Mouse (Mus musculus) liver, adult 2 months (tissue): ENCODE data around the gene Gar1. TPM values are rescaled to one million over a fixed set of nuclear protein-coding genes. Genes with fewer than 3 reads are reported as not detected.

Experiments used
- DNase-seq: peaks from one replicate; pipeline ENCODE4 v3.0.0-alpha.2; 2011; ENCODE audit warnings: low read depth, low spot score; ENCODE audit errors: extremely low read depth
- H3K27ac ChIP-seq: fragments of 200-500 bp; replicated peaks from 2 replicates; pipeline ENCODE4 v1.5.1; 2012; ENCODE audit warnings: low read depth, mild to moderate bottlenecking, control low read depth, inconsistent platforms, low read length; ENCODE audit not compliant: insufficient read depth
- H3K27me3 ChIP-seq: fragments of 200-500 bp; 2 replicates; pipeline ENCODE4 v1.6.1; 2012; ENCODE audit warnings: mild to moderate bottlenecking, moderate library complexity, low read length, inconsistent platforms; ENCODE audit not compliant: control insufficient read depth, insufficient read depth
- H3K36me3 ChIP-seq: fragments of 200-500 bp; 2 replicates; pipeline ENCODE4 v1.6.1; 2012; ENCODE audit warnings: low read length, inconsistent platforms; ENCODE audit not compliant: control insufficient read depth, insufficient read depth
- H3K4me1 ChIP-seq: fragments of 200-500 bp; 2 replicates; pipeline ENCODE4 v1.6.1; 2011; ENCODE audit warnings: low read length; ENCODE audit not compliant: control insufficient read depth, insufficient read depth
- H3K4me3 ChIP-seq: fragments of 200-500 bp; 2 replicates; pipeline ENCODE4 v1.5.1; 2011; ENCODE audit warnings: low read depth, mild to moderate bottlenecking, control low read depth, low read length, moderate library complexity; ENCODE audit not compliant: insufficient read depth
- H3K79me2 ChIP-seq: fragments of 200-500 bp; 2 replicates; pipeline ENCODE4 v1.6.1; 2012; ENCODE audit warnings: inconsistent platforms, mild to moderate bottlenecking, low read length, moderate library complexity; ENCODE audit not compliant: control insufficient read depth, insufficient read depth
- H3K9ac ChIP-seq: fragments of 200-500 bp; 2 replicates; pipeline ENCODE4 v1.6.1; 2012; ENCODE audit warnings: low read depth, mild to moderate bottlenecking, control low read depth, inconsistent platforms, low read length
- CTCF ChIP-seq: fragments of 200-500 bp; IDR thresholded peaks from 2 replicates; pipeline ENCODE4 v1.5.1; 2011; ENCODE audit warnings: low read depth, low read length, control low read depth
- POLR2A ChIP-seq: fragments of 200-500 bp; IDR thresholded peaks from 2 replicates; pipeline ENCODE4 v1.6.1; 2011; ENCODE audit warnings: low read length, control low read depth; ENCODE audit not compliant: insufficient read depth; ENCODE audit errors: extremely low read depth
- WGBS: fragments of 180-500 bp; shearing (Covaris S2); methylation state at CpG from one replicate; pipeline ENCODE4 v1.1.7; 2018; 5-methylcytosine and 5-hydroxymethylcytosine counted together
- polyA plus RNA-seq: library from polyadenylated mRNA; depleted of rRNA; stranded (reverse); fragments of >200 nt; gene quantifications from 2 replicates; pipeline ENCODE4 v1.2.3, GENCODE M21; 2012
- total RNA-seq: library from RNA; depleted of rRNA; stranded (reverse); fragments of >200 nt; gene quantifications from 2 replicates; pipeline ENCODE4 v1.2.3, GENCODE M21; 2014

Gene Gar1
- total and polyA plus RNA-seq, 2 experiments, result 2.8 to 14.3 TPM

DNA sequence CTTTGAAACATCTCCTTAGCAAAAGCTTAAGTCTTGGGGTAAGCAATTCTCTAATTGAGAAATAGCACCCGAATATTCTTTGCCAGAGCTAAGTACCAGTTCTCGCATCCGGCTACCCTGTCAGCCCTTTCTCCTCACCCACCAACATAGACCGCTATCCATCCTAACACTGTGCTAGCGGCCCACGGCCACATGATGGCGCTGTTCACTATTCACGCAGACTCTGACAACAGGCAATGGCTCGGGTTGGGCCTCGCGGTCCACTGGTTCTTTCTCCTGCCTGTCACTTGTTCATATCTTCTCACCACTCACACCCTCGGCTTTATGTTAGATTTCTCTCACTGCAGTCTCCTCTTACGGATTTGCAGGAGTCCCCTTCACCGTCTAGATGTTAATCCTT lies 32.5 kb upstream of the Gar1 start:
- Histone ChIP-seq H3K4me1 (peaks cover 2% of the 10 kb centered on the region), H3K27ac (no peak overlapping the region), H3K9ac (no peak overlapping the region), H3K79me2 (no peaks in the 10 kb centered on the region; the same call in 1 of the 2 replicates), H3K27me3 (no peaks in the 10 kb centered on the region), H3K36me3 (peaks cover 64% of the 10 kb centered on the region), H3K4me3 (no peak overlapping the region)
- peak; percentile 88 for TF ChIP-seq CTCF
- TF ChIP-seq POLR2A, result no peak
- peak; percentile 15 for DNase-seq
- WGBS, result 64% methylated on average over 14 of the region's 14 CpGs

- 64% methylated on average over 2 of the region's 2 CpGs for WGBS
- no peak for DNase-seq
- Histone ChIP-seq H3K36me3 (peaks cover 60% of the 10 kb centered on the region), H3K27ac (no peak overlapping the region), H3K27me3 (no peaks in the 10 kb centered on the region), H3K4me1 (peaks cover 1% of the 10 kb centered on the region), H3K9ac (no peak overlapping the region), H3K4me3 (no peak overlapping the region), H3K79me2 (no peaks in the 10 kb centered on the region; the same call in 1 of the 2 replicates)
- TF ChIP-seq POLR2A, result no peak
- TF ChIP-seq CTCF, result no peak
These were observed 31.4 kb upstream of the Gar1 start for GRCm38 (mm10) chr3:129862592-129862991.

GRCm38 (mm10) chr3:129846846-129847245 lies 15.7 kb upstream of the Gar1 start:
- peak overlapping the region; percentile 53 for H3K27ac ChIP-seq
- WGBS, result 30% methylated on average over 7 of the region's 7 CpGs
- 0 out of 2 replicates have a peak overlapping the region, but pooled peaks have one; percentile 1 for H3K4me3 ChIP-seq

DNA sequence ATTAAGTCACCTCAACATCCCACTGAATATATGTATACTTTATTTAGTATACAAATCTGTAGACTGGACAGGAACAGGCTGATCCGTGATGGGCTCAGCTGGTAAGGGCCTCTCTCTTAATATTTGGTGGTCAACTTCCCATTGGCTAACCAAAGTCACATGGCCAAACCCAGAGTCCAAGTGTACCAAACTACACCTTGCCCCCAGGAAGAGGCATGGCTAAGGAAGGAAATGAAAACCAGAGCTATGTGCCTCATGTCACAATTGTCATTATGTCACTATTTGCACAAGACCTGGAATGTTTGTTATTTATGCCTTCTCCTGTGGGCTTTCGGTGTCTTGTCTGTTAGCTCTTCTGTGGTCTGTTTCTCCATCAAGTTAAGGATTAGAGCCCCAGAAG lies 14.7 kb upstream of the Gar1 start:
- 19% methylated on average over 2 of the region's 2 CpGs for WGBS
- Histone ChIP-seq H3K36me3 (peaks cover 10% of the 10 kb centered on the region; the same call in 1 of the 2 replicates), H3K4me1 (peaks cover 8% of the 10 kb centered on the region), H3K4me3 (no peak overlapping the region; the same call in 1 of the 2 replicates), H3K79me2 (peaks cover 14% of the 10 kb centered on the region), H3K9ac (peak overlapping the region; percentile 36; the same call in 1 of the 2 replicates), H3K27ac (peak overlapping the region; percentile 53), H3K27me3 (no peaks in the 10 kb centered on the region)
- no peak for TF ChIP-seq CTCF
- no peak for TF ChIP-seq POLR2A
- DNase-seq, result peak; percentile 36

More at GRCm38 (mm10) chr3:129846846-129847245, 15.7 kb upstream of the Gar1 start:
- DNase-seq, result peak; percentile 64
- Histone ChIP-seq H3K27me3 (no peaks in the 10 kb centered on the region), H3K4me1 (peaks cover 8% of the 10 kb centered on the region), H3K79me2 (peaks cover 10% of the 10 kb centered on the region), H3K9ac (peak overlapping the region; percentile 12; the same call in 1 of the 2 replicates), H3K36me3 (peaks cover 15% of the 10 kb centered on the region; the same call in 1 of the 2 replicates)
- TF ChIP-seq POLR2A (no peak), CTCF (no peak)

DNA sequence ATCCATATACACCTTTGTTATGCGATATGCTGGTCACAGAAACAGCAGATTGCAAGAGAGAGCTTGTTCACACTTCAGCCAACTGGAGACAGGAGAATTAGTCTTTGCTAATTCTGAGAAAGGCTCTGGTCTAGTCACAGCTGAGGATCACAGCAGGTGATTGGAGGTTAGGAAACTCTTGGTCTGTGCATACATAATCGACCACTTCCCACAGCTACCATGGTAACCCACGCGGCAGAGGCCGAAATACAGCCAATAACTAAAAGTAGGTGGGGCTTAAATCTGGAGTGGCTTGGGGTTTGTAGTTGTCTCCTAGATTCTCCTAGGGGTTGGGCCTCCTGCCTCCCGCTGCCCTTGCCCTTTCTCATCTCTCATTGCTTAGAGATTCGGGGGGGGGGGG lies 6.8 kb upstream of the Gar1 start:
- TF ChIP-seq CTCF (no peak), POLR2A (no peak)
- 12% methylated on average over 7 of the region's 7 CpGs for WGBS
- peak overlapping the region; percentile 86 for H3K27ac ChIP-seq
- peaks cover 30% of the 10 kb centered on the region for H3K79me2 ChIP-seq
- peaks cover 17% of the 10 kb centered on the region for H3K4me1 ChIP-seq
- H3K27me3 ChIP-seq, result no peaks in the 10 kb centered on the region
- H3K9ac ChIP-seq, result peak overlapping the region; percentile 60
- H3K4me3 ChIP-seq, result peak overlapping the region; percentile 85
- DNase-seq, result peak; percentile 92
- H3K36me3 ChIP-seq, result peaks cover 5% of the 10 kb centered on the region; the same call in 1 of the 2 replicates

DNA sequence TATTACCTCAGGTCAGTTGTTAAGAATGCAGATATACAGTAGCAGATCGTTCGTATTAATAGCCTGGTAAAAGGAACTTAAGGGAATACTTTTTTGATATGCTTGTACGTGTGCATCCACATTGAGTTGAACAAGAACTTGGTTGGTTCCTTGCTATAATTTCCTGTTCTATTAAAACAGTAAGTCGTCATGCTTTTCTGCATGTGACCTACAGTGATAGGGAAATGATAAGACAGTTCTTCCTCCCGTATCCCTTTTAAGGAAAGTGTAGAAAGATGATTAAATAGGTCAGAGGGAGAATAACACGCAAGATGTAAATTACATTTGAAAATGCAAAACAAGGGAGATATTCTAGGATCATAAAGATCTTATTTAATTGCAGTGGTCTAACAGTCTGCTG lies 5.8 kb upstream of the Gar1 start:
- DNase-seq, result peak; percentile 71
- Histone ChIP-seq H3K4me3 (peak overlapping the region; percentile 85), H3K27me3 (no peaks in the 10 kb centered on the region), H3K79me2 (peaks cover 26% of the 10 kb centered on the region), H3K9ac (no peak overlapping the region), H3K36me3 (peaks cover 5% of the 10 kb centered on the region; the same call in 1 of the 2 replicates), H3K4me1 (peaks cover 17% of the 10 kb centered on the region), H3K27ac (peak overlapping the region; percentile 66)
- no peak for TF ChIP-seq POLR2A
- no peak for TF ChIP-seq CTCF
- WGBS, result 13% methylated on average over 6 of the region's 6 CpGs
